Mouse (Mus musculus) activated CD4-positive, CD25-positive, alpha-beta regulatory T cell, adult 9 weeks (primary cell): ENCODE results near the gene 4930402H24Rik. TPM values are rescaled to one million over a fixed set of nuclear protein-coding genes. Genes with fewer than 3 reads are reported as not detected.

Source experiments
- polyA plus RNA-seq: library from polyadenylated mRNA; unstranded; fragments of 100-300 nt; shearing (Covaris generic); gene quantifications from one replicate; pipeline ENCODE4 v1.2.1, GENCODE M21; 2017

4930402H24Rik gene
- 11.6 TPM for polyA plus RNA-seq

DNA sequence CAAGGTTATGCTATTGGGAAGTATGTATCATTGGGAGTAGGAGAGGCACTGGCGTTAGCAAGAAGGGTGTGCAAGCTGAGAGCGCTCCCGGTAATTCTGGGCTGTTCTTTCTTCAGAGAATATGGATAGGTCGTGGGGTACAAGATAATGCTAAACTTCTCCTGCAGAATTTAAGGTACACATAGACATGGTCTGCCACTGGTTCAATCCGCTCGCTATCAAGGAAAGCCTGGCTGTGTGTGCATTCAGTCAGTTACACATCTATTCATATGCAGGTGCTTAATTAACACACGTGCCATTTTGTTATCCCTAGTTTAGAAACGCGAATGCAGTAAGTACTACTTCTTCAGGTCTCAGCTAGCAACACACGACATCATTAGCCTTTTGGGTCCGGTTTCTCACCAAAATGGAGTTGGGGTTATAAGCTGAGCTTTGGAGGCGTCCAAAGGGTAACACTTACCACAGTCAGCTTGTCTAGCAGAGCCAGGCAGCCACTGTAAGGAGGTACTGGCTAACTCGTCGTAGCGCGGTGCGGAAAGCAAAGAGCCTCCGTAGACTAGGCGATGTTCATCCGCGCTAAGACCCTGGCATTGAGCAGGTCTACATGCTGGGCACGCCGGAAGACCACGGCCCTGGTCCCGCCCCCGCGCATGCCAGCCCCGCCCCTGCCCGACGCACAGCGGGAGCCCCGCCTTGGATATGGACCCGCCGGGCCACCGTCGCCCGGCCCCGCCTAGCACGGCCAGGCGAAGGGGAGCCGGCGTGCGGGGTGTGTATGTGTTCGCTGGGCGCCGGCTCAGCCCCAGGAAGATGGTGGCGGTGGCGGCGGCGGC is at the start of gene 4930402H24Rik, which contains the start of gene Atrn:
4930402H24Rik (minus strand) TSS at position 656 of the 833 bp plus-strand sequence.
Atrn (plus strand) TSS at position 745 of the 833 bp plus-strand sequence.

GRCm38 (mm10) chr2:130697153-130697810 is 208.9 kb downstream of the 4930402H24Rik start, which contains the start of gene Slc4a11:
Gene Slc4a11, minus strand, starts transcription at chr2:130697519.

DNA sequence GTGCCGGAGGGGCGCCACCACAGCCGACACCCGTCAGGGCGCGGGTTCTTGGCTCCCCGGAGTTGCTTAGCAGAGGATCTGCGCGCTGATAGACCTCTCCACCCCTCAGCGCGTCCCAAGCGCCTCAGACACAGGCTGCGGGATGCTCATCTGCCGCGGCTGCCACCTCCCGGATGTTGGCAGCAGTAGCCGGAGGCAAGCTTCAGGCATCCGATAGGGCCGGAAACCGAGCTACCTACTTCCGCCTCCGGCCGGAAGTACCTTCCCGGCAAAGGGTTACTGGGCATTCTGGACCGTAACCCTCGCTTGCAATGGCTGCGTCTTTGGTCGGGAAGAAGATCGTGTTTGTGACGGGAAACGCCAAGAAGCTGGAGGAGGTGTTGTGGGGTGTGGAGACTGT is 238.6 kb downstream of the 4930402H24Rik start, which contains the start of gene Itpa:
Itpa (plus strand) TSS at position 52 of the 400 bp plus-strand sequence.

GRCm38 (mm10) chr2:130664102-130664701 is 242.0 kb downstream of the 4930402H24Rik start, which contains the start of gene Ddrgk1:
Gene Ddrgk1, minus strand, starts transcription at chr2:130664659.

Other genes starting within 250 kb of the 4930402H24Rik start
- gene Ddrgk1, start 241.7 kb downstream of the 4930402H24Rik start, polyA plus RNA-seq, result 146 TPM
- gene Itpa, start 238.8 kb downstream of the 4930402H24Rik start, polyA plus RNA-seq, result 55.3 TPM
- 0.24 TPM for gene Slc4a11, start 208.9 kb downstream of the 4930402H24Rik start, polyA plus RNA-seq
- 3.1 TPM for gene Atrn, start 89 bp upstream of the 4930402H24Rik start, polyA plus RNA-seq
- not detected for gene Gfra4, start 136.7 kb upstream of the 4930402H24Rik start, polyA plus RNA-seq
- gene Adam33, start 157.4 kb upstream of the 4930402H24Rik start, polyA plus RNA-seq, result 0.67 TPM
- gene Siglec1, start 180.4 kb upstream of the 4930402H24Rik start, polyA plus RNA-seq, result 0.40 TPM
- 0.21 TPM for gene Hspa12b, start 220.9 kb upstream of the 4930402H24Rik start, polyA plus RNA-seq
- gene Gm11037, start 227.1 kb upstream of the 4930402H24Rik start, polyA plus RNA-seq, result not detected